In genomic region chr2:101693577-101694215, GRCm38 (mm10) we compare ENCODE assay signal across 8 mouse cellular contexts. TPM values are rescaled to one million over a fixed set of nuclear protein-coding genes. Genes with fewer than 3 reads are reported as not detected.
DNase-seq lines count a peak whose midpoint lies in the region; ATAC-seq and TF ChIP-seq lines count a peak whose summit lies in the region.

No protein-coding gene starts in this region.

- no peak overlapping the region for H3K4me3 ChIP-seq in heart, postnatal 0 days (ENCODE audit: low read depth, low read length)
- H3K4me3 ChIP-seq in heart, embryonic 10.5 days: no peak overlapping the region
- H3K4me3 ChIP-seq in neural tube, embryonic 11.5 days (ENCODE audit: low read depth, low read length): no peak overlapping the region

- DNase-seq in heart, postnatal 0 days (ENCODE audit: low spot score): peak; percentile 16
- no peak for DNase-seq in heart, embryonic 10.5 days (ENCODE audit: low spot score)
- DNase-seq in neural tube, embryonic 11.5 days (ENCODE audit: low spot score): peak; percentile 24
- no peak for DNase-seq in neural tube, embryonic 10.5 days (ENCODE audit: extremely low spot score, low spot score)
- DNase-seq in brain, embryonic 14.5 days (ENCODE audit: low read depth): peak; percentile 65
- DNase-seq in lung, postnatal 14 days: peak; percentile 38
- DNase-seq in spleen, adult 12 weeks (ENCODE audit: low spot score): no peak
- no peak for DNase-seq in layer of hippocampus, adult 9-11 months

- no peak overlapping the region for H3K27ac ChIP-seq in heart, postnatal 0 days (ENCODE audit: low read depth)
- no peak overlapping the region for H3K27ac ChIP-seq in heart, embryonic 10.5 days
- H3K27ac ChIP-seq in neural tube, embryonic 11.5 days (ENCODE audit: low read depth, low read length): no peak overlapping the region

- H3K9me3 ChIP-seq in heart, postnatal 0 days (replicated peaks; ENCODE audit: control insufficient read depth, low read length): no peaks in the 10 kb centered on the region
- no peaks in the 10 kb centered on the region for H3K9me3 ChIP-seq in heart, embryonic 10.5 days
- H3K9me3 ChIP-seq in neural tube, embryonic 11.5 days (ENCODE audit: control insufficient read depth, low read length): no peaks in the 10 kb centered on the region

- TF ChIP-seq CTCF in heart, postnatal 0 days (IDR thresholded peaks at IDR 0.05; ENCODE audit: low read depth): peak; percentile 64
- TF ChIP-seq CTCF in brain, embryonic 14.5 days (IDR thresholded peaks at IDR 0.05; ENCODE audit: borderline replicate concordance, extremely low read depth, insufficient read depth, insufficient read length): peak; percentile 55

- no peaks in the 10 kb centered on the region for H3K4me1 ChIP-seq in heart, postnatal 0 days (ENCODE audit: control insufficient read depth, insufficient read depth)
- H3K4me1 ChIP-seq in heart, embryonic 10.5 days: no peaks in the 10 kb centered on the region
- no peaks in the 10 kb centered on the region for H3K4me1 ChIP-seq in neural tube, embryonic 11.5 days (ENCODE audit: control insufficient read depth, insufficient read depth, low read length)

- peaks cover 69% of the 10 kb centered on the region for H3K36me3 ChIP-seq in heart, postnatal 0 days (replicated peaks; ENCODE audit: control insufficient read depth, insufficient read depth, low read length)
- H3K36me3 ChIP-seq in heart, embryonic 10.5 days: peaks cover 68% of the 10 kb centered on the region
- H3K36me3 ChIP-seq in neural tube, embryonic 11.5 days (ENCODE audit: control insufficient read depth, insufficient read depth, low read length): peaks cover 11% of the 10 kb centered on the region

- no peak overlapping the region for H3K9ac ChIP-seq in heart, postnatal 0 days (replicated peaks; ENCODE audit: low read depth, low read length)
- no peak overlapping the region for H3K9ac ChIP-seq in neural tube, embryonic 11.5 days (ENCODE audit: low read length)

- TF ChIP-seq EP300 in heart, postnatal 0 days (IDR thresholded peaks at IDR 0.05; ENCODE audit: low read depth): no peak

- no peak overlapping the region for H3K4me2 ChIP-seq in heart, postnatal 0 days (ENCODE audit: low read depth, low read length)
- H3K4me2 ChIP-seq in neural tube, embryonic 11.5 days (ENCODE audit: low read depth): no peak overlapping the region

- no peak for ATAC-seq in heart, postnatal 0 days (ENCODE audit: insufficient read depth, low read depth)
- ATAC-seq in neural tube, embryonic 11.5 days (ENCODE audit: insufficient read depth, low FRiP score, low TSS enrichment): no peak

- no peaks in the 10 kb centered on the region for H3K27me3 ChIP-seq in heart, postnatal 0 days (ENCODE audit: control insufficient read depth, insufficient read depth, low read length)
- H3K27me3 ChIP-seq in heart, embryonic 10.5 days (ENCODE audit: insufficient read depth, poor library complexity, severe bottlenecking): no peaks in the 10 kb centered on the region
- no peaks in the 10 kb centered on the region for H3K27me3 ChIP-seq in neural tube, embryonic 11.5 days (ENCODE audit: control insufficient read depth, insufficient read depth, low read length)

- TF ChIP-seq POLR2A in brain, embryonic 14.5 days (IDR thresholded peaks at IDR 0.05; ENCODE audit: borderline replicate concordance, extremely low read depth, insufficient read depth, insufficient read length, poor library complexity, severe bottlenecking): no peak

- WGBS in heart, postnatal 0 days: 53% methylated on average over 5 of the region's 5 CpGs
- 67% methylated on average over 5 of the region's 5 CpGs for WGBS in heart, embryonic 10.5 days
- WGBS in neural tube, embryonic 11.5 days: 60% methylated on average over 5 of the region's 5 CpGs

RNA-seq across cellular contexts. Expression of gene Traf6, which starts 15.5 kb away (rescaled TPM):
- total RNA-seq in heart, postnatal 0 days (2014; rRNA removed; ENCODE audit: low replicate concordance): 13.9 and 24.2 TPM in 2 replicates
- 2.8 and 3.3 TPM in 2 replicates for polyA plus RNA-seq in heart, postnatal 0 days (2015; fragmentation: Nextera tagmentation; extraction: Ambion mirVana)
- polyA plus RNA-seq in heart, embryonic 10.5 days (2016; fragmentation: Nextera tagmentation; extraction: Ambion mirVana): 8.9 and 9.0 TPM in 2 replicates
- 19.2 and 22.0 TPM in 2 replicates for polyA plus RNA-seq in neural tube, embryonic 11.5 days (2014; fragmentation: Nextera tagmentation; extraction: Ambion mirVana)
- 15.1 and 15.9 TPM in 2 replicates for polyA plus RNA-seq in brain, embryonic 14.5 days (2012; rRNA removed)

RNA-seq across cellular contexts. Expression of gene B230118H07Rik, which starts 44.4 kb away (rescaled TPM):
- 17.3 and 24.3 TPM in 2 replicates for total RNA-seq in heart, postnatal 0 days (2014; rRNA removed; ENCODE audit: low replicate concordance)
- 85.5 and 92.1 TPM in 2 replicates for polyA plus RNA-seq in heart, postnatal 0 days (2015; fragmentation: Nextera tagmentation; extraction: Ambion mirVana)
- polyA plus RNA-seq in heart, embryonic 10.5 days (2016; fragmentation: Nextera tagmentation; extraction: Ambion mirVana): 50.9 and 54.3 TPM in 2 replicates
- polyA plus RNA-seq in neural tube, embryonic 11.5 days (2014; fragmentation: Nextera tagmentation; extraction: Ambion mirVana): 61.8 and 65.5 TPM in 2 replicates
- polyA plus RNA-seq in brain, embryonic 14.5 days (2012; rRNA removed): 19.1 and 20.2 TPM in 2 replicates

RNA-seq across cellular contexts. Expression of gene Rag1, which starts 44.4 kb away (rescaled TPM):
- 0.04 and 12.3 TPM in 2 replicates for total RNA-seq in heart, postnatal 0 days (2014; rRNA removed; ENCODE audit: low replicate concordance)
- 0.01 and 0.03 TPM in 2 replicates for polyA plus RNA-seq in heart, postnatal 0 days (2015; fragmentation: Nextera tagmentation; extraction: Ambion mirVana)
- not detected in 2 replicates for polyA plus RNA-seq in heart, embryonic 10.5 days (2016; fragmentation: Nextera tagmentation; extraction: Ambion mirVana)
- polyA plus RNA-seq in neural tube, embryonic 11.5 days (2014; fragmentation: Nextera tagmentation; extraction: Ambion mirVana): 0.16 and 0.31 TPM in 2 replicates
- 0.11 and 0.16 TPM in 2 replicates for polyA plus RNA-seq in brain, embryonic 14.5 days (2012; rRNA removed)

Comparison
In these comparisons a context has a peak if more than half of its experiments do, and no peak if none do; other contexts are left out.
1. DNase-seq: peak in heart, postnatal 0 days (single experiment), neural tube, embryonic 11.5 days (single experiment), brain, embryonic 14.5 days (single experiment) and lung, postnatal 14 days (single experiment); none in heart, embryonic 10.5 days (single experiment), neural tube, embryonic 10.5 days (single experiment), spleen, adult 12 weeks (single experiment) and layer of hippocampus, adult 9-11 months (single experiment).